Mouse (Mus musculus) C2C12 (cell line): ENCODE measurements around the gene Shmt2.

Experiments used
- CTCF ChIP-seq: IDR thresholded peaks from one replicate; pipeline ENCODE4 v1.5.1; 2011; ENCODE audit not compliant: control insufficient read depth, insufficient read depth, insufficient read length
- MAX ChIP-seq: IDR thresholded peaks from one replicate; pipeline ENCODE4 v1.6.1; 2011; ENCODE audit warnings: mild to moderate bottlenecking, control low read depth
- MYOG ChIP-seq: IDR thresholded peaks from one replicate; pipeline ENCODE4 v1.6.1; 2011; ENCODE audit not compliant: control insufficient read depth, insufficient read length; ENCODE audit errors: extremely low read depth
- USF1 ChIP-seq: IDR thresholded peaks from one replicate; pipeline ENCODE4 v1.6.1; 2011; ENCODE audit warnings: low read depth, mild to moderate bottlenecking, control low read depth, moderate library complexity

GRCm38 (mm10) chr10:127542720-127543119 is 20.5 kb upstream of the Shmt2 start:
- TF ChIP-seq CTCF = no peak
- no peak for TF ChIP-seq USF1
- TF ChIP-seq MAX = no peak
- TF ChIP-seq MYOG = no peak
